Mouse (Mus musculus) liver, embryonic 12.5 days (tissue): ENCODE results near the gene Ubqln4. TPM values are rescaled to one million over a fixed set of nuclear protein-coding genes. Genes with fewer than 3 reads are reported as not detected.
"Not testable (repeated sequence)": the region's sequence is repeated elsewhere in the genome, so short reads cannot be mapped to it uniquely, and the experiment has no call there.

Experiments used
- ATAC-seq: fragments of 200-750 bp; cut with Nextera tagmentation; 2 replicates; pipeline ENCODE4 v1.8.0; 2017; ENCODE audit warnings: moderate number of reproducible peaks, mild to moderate bottlenecking, moderate library complexity
- H3K27ac ChIP-seq: fragments of 300-500 bp; sonication (generic); 2 replicates; pipeline ENCODE4 v1.5.1; 2016; ENCODE audit warnings: mild to moderate bottlenecking
- H3K27me3 ChIP-seq: fragments of 300-500 bp; sonication (generic); replicated peaks from 2 replicates; pipeline ENCODE4 v1.6.1; 2016; ENCODE audit warnings: mild to moderate bottlenecking, moderate library complexity
- H3K36me3 ChIP-seq: fragments of 300-500 bp; sonication (generic); 2 replicates; pipeline ENCODE4 v1.6.1; 2016; ENCODE audit warnings: mild to moderate bottlenecking, moderate library complexity
- H3K4me1 ChIP-seq: fragments of 300-500 bp; sonication (generic); 2 replicates; pipeline ENCODE4 v1.6.1; 2016
- H3K4me2 ChIP-seq: fragments of 300-500 bp; sonication (generic); 2 replicates; pipeline ENCODE4 v1.6.1; 2016; ENCODE audit warnings: mild to moderate bottlenecking, moderate library complexity
- H3K4me3 ChIP-seq: fragments of 300-500 bp; sonication (generic); 2 replicates; pipeline ENCODE4 v1.5.1; 2016; ENCODE audit warnings: mild to moderate bottlenecking, moderate library complexity
- H3K9ac ChIP-seq: fragments of 300-500 bp; sonication (generic); 2 replicates; pipeline ENCODE4 v1.6.1; 2016; ENCODE audit warnings: mild to moderate bottlenecking, moderate library complexity
- H3K9me3 ChIP-seq: fragments of 300-500 bp; sonication (generic); replicated peaks from 2 replicates; pipeline ENCODE4 v1.6.1; 2016; ENCODE audit warnings: mild to moderate bottlenecking, moderate library complexity
- WGBS: fragments of 180-500 bp; shearing (Covaris S2); methylation state at CpG from one replicate; pipeline ENCODE4 v1.1.7; 2016; ENCODE audit not compliant: insufficient replicate concordance; 5-methylcytosine and 5-hydroxymethylcytosine counted together
- polyA plus RNA-seq: library from polyadenylated mRNA; unstranded; fragments of >200 nt; fragmentation: Nextera tagmentation; extraction: Ambion mirVana; gene quantifications from 2 replicates; pipeline ENCODE4 v1.2.1, GENCODE M21; 2016

Ubqln4 gene
- polyA plus RNA-seq, 1 experiment from 2014 or later, result 37.9 TPM

GRCm38 (mm10) chr3:88573810-88574209 is 20.3 kb downstream of the Ubqln4 start:
- peaks cover 6% of the 10 kb centered on the region for H3K27me3 ChIP-seq
- WGBS, result 69% methylated on average over 2 of the region's 2 CpGs
- no peaks in the 10 kb centered on the region for H3K9me3 ChIP-seq
- H3K27ac ChIP-seq, result no peak overlapping the region
- H3K9ac ChIP-seq, result no peak overlapping the region
- no peak overlapping the region for H3K4me2 ChIP-seq
- ATAC-seq, result no peak
- H3K4me1 ChIP-seq, result peaks cover 5% of the 10 kb centered on the region
- H3K4me3 ChIP-seq, result no peak overlapping the region
- peaks cover 17% of the 10 kb centered on the region for H3K36me3 ChIP-seq

DNA sequence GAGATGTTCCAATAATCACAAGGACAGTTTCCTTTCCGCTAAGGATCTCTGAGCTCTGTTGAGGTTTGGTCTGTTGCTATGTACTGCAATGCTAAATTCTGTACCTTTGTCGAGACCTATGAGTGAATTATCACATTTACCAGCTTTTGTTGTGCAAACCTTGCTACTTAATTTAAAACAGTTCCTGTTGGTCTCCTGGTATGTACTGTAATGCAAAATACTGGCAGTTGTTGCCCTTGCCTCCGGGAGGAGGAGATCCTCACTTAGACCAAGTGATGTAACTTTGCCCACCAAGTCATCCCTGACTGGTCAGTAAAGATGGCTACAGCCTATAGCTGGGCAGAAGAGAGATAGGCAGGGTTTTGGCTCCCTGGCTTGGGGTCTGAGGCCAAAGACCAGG is 22.0 kb downstream of the Ubqln4 start, which contains the start of gene Ssr2:
Ssr2 (plus strand) TSS at position 337 of the 400 bp plus-strand sequence.
- no peak within 1 kb of the TSS for H3K4me3 ChIP-seq
- H3K27ac ChIP-seq, result no peak within 1 kb of the TSS
- no peak within 1 kb of the TSS for H3K4me2 ChIP-seq
- no peaks in the 10 kb centered on the region; the same call in 1 of the 2 replicates for H3K36me3 ChIP-seq
- H3K4me1 ChIP-seq, result peaks cover 15% of the 10 kb centered on the region
- WGBS, result 82% methylated on average over 3 of the region's 3 CpGs
- no peak within 1 kb of the TSS for H3K9ac ChIP-seq
- peaks cover 6% of the 10 kb centered on the region for H3K27me3 ChIP-seq
- no peaks in the 10 kb centered on the region for H3K9me3 ChIP-seq
- no peak for ATAC-seq

DNA sequence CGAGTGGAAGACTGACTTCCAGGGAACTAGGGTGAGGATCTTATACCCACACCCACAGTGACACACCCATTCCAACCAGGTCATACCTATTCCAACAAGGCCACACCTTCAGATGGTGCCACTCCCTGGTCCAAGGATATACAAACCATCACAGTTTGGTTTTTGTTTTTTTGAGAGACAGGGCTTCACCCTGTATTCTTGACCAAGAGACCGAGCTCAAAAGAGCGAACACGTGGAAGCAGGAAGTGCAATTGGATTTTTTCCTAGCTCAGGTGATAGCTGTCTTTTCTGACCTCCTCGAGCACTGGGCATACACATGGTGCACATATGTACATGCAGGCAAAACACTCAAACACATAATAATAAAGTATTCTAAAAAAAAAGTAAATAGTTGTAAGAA is 24.3 kb downstream of the Ubqln4 start:
- not testable (repeated sequence) for H3K4me3 ChIP-seq, H3K27me3 ChIP-seq, H3K27ac ChIP-seq, ATAC-seq, H3K9me3 ChIP-seq, H3K4me2 ChIP-seq, H3K9ac ChIP-seq
- WGBS, result 71% methylated on average over 5 of the region's 5 CpGs
- peaks cover 22% of the 10 kb centered on the region for H3K4me1 ChIP-seq
- peaks cover 22% of the 10 kb centered on the region for H3K36me3 ChIP-seq

GRCm38 (mm10) chr3:88578498-88579424 is 25.2 kb downstream of the Ubqln4 start:
- H3K27ac ChIP-seq, result no peak overlapping the region; the same call in 1 of the 2 replicates
- ATAC-seq, result no peak

DNA sequence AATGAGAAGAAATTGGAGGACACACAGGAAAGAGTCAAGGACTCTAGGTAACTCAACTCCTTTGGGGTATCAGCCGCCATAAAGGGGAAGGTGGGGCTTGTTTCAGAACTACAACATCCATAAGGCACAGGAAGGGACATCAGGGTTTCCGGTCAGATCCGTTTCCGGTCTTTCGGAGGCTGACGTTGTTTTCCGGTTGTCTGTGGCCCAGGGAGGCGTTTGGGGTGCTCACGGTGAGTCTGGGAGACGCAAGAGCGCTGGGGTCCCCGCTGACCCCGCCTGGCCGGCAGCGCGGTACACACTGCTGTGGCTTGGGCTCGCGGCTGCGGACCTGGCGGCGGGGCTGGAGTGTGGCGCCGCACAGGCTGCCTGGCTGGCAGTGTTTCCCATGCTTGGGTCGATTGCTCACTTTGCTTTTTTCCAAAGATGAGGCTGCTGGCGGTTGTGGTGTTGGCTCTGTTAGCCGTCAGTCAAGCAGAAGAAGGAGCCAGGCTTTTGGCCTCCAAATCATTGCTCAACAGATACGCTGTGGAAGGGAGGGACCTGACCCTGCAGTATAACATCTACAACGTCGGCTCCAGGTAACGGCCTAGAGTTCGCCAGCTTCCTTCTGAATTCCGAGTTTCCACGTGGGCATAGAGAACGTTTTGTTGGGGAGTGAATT is 26.0 kb downstream of the Ubqln4 start:
- under 1% methylated on average over 34 of the region's 34 CpGs for WGBS
- Histone ChIP-seq H3K36me3 (peaks cover 39% of the 10 kb centered on the region), H3K27ac (peak overlapping the region; percentile 80), H3K4me3 (peak overlapping the region; percentile 88), H3K9ac (peak overlapping the region; percentile 92), H3K4me2 (peak overlapping the region; percentile 81), H3K27me3 (peaks cover 6% of the 10 kb centered on the region), H3K9me3 (no peaks in the 10 kb centered on the region), H3K4me1 (peaks cover 22% of the 10 kb centered on the region)
- peak; percentile 89 for ATAC-seq

More at GRCm38 (mm10) chr3:88578498-88579424, 25.2 kb downstream of the Ubqln4 start:
- H3K4me3 ChIP-seq, result peak overlapping the region; percentile 88
- peaks cover 6% of the 10 kb centered on the region for H3K27me3 ChIP-seq
- WGBS, result 37% methylated on average over 8 of the region's 8 CpGs
- H3K4me2 ChIP-seq, result peak overlapping the region; percentile 81
- H3K9ac ChIP-seq, result peak overlapping the region; percentile 92; the same call in 1 of the 2 replicates
- H3K4me1 ChIP-seq, result peaks cover 22% of the 10 kb centered on the region
- no peaks in the 10 kb centered on the region for H3K9me3 ChIP-seq
- peaks cover 31% of the 10 kb centered on the region for H3K36me3 ChIP-seq

DNA sequence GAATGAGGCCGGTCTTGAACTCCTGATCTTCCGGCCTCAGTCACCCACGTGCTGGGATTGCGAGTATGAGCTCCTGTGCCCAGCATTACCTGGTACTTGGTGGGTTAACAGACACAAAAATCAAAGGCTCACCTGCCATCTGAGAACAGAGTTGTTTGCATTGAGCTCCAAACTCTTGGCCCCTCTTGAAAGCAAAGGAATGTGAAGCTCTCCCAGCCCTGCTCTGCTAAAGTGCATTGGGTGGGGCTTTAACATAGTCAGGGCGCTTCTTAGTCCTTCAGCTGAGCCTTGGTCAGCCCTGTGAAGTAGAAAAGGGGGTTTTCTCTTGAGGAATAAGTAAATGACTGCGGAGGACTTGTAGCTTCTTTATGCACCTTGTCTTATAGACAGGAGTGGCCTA is 32.2 kb downstream of the Ubqln4 start:
- H3K9me3 ChIP-seq, result no peaks in the 10 kb centered on the region
- peaks cover 77% of the 10 kb centered on the region for H3K36me3 ChIP-seq
- WGBS, result 90% methylated on average over 6 of the region's 6 CpGs
- H3K27me3 ChIP-seq, result no peaks in the 10 kb centered on the region
- ATAC-seq, result no peak
- peaks cover 5% of the 10 kb centered on the region for H3K4me1 ChIP-seq
- no peak overlapping the region for H3K9ac ChIP-seq
- no peak overlapping the region for H3K4me2 ChIP-seq
- no peak overlapping the region for H3K27ac ChIP-seq
- no peak overlapping the region for H3K4me3 ChIP-seq

DNA sequence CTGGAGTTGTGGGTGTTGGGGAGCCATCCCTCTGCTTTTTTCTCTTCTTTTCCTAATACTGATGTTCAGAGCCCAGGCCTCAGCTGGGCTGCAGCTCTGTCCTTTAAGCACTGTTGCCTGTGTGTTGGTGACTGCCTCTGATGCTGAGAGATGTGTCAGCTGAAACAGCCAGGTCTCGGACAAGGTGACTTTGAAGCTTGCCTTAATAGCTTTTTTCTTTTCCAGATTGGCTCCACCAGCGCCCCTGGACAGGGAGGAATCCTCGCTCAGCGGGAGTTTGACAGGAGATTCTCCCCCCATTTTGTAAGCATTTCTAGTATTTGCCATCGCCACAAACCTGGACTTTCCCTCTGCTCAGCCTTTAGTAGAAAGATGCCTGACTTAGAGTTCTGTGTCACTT is 33.1 kb downstream of the Ubqln4 start:
- H3K4me2 ChIP-seq, result no peak overlapping the region
- H3K9ac ChIP-seq, result no peak overlapping the region
- no peak for ATAC-seq
- H3K4me1 ChIP-seq, result peaks cover 2% of the 10 kb centered on the region; the same call in 1 of the 2 replicates
- H3K36me3 ChIP-seq, result peaks cover 68% of the 10 kb centered on the region
- H3K27me3 ChIP-seq, result no peaks in the 10 kb centered on the region
- H3K4me3 ChIP-seq, result no peak overlapping the region
- 86% methylated on average over 5 of the region's 5 CpGs for WGBS
- no peak overlapping the region for H3K27ac ChIP-seq
- H3K9me3 ChIP-seq, result no peaks in the 10 kb centered on the region

GRCm38 (mm10) chr3:88590246-88590645 is 36.7 kb downstream of the Ubqln4 start:
- no peak overlapping the region for H3K4me3 ChIP-seq
- H3K4me1 ChIP-seq, result peaks cover 27% of the 10 kb centered on the region
- no peak overlapping the region for H3K4me2 ChIP-seq
- no peaks in the 10 kb centered on the region for H3K9me3 ChIP-seq
- H3K9ac ChIP-seq, result no peak overlapping the region
- no peaks in the 10 kb centered on the region for H3K27me3 ChIP-seq
- peaks cover 37% of the 10 kb centered on the region for H3K36me3 ChIP-seq
- 42% methylated on average over 5 of the region's 5 CpGs for WGBS
- H3K27ac ChIP-seq, result no peak overlapping the region
- no peak for ATAC-seq

DNA sequence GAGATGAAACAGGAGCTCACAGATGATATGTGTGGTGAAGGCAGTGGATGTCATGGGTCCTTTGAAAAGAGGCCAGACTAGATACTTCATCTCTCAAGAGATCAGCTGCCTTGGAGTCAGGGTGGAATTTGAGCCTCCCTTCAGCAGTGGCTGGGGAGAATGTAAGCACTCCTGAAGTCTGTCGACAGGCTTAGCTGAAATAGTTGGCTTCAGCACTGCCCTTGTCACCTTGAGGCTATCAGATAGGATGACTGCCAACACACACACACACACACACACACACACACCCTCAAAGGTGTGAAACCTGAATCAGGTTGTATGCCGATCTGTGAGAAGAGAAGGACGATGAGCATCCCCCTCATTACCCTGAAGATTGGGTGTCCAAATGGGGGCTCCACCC is 37.5 kb downstream of the Ubqln4 start:
- no peak overlapping the region for H3K27ac ChIP-seq
- H3K4me2 ChIP-seq, result no peak overlapping the region
- peaks cover 29% of the 10 kb centered on the region for H3K36me3 ChIP-seq
- H3K4me3 ChIP-seq, result no peak overlapping the region
- H3K27me3 ChIP-seq, result no peaks in the 10 kb centered on the region
- no peak overlapping the region for H3K9ac ChIP-seq
- no peak for ATAC-seq
- H3K4me1 ChIP-seq, result peaks cover 27% of the 10 kb centered on the region
- WGBS, result 65% methylated on average over 3 of the region's 3 CpGs
- H3K9me3 ChIP-seq, result no peaks in the 10 kb centered on the region

DNA sequence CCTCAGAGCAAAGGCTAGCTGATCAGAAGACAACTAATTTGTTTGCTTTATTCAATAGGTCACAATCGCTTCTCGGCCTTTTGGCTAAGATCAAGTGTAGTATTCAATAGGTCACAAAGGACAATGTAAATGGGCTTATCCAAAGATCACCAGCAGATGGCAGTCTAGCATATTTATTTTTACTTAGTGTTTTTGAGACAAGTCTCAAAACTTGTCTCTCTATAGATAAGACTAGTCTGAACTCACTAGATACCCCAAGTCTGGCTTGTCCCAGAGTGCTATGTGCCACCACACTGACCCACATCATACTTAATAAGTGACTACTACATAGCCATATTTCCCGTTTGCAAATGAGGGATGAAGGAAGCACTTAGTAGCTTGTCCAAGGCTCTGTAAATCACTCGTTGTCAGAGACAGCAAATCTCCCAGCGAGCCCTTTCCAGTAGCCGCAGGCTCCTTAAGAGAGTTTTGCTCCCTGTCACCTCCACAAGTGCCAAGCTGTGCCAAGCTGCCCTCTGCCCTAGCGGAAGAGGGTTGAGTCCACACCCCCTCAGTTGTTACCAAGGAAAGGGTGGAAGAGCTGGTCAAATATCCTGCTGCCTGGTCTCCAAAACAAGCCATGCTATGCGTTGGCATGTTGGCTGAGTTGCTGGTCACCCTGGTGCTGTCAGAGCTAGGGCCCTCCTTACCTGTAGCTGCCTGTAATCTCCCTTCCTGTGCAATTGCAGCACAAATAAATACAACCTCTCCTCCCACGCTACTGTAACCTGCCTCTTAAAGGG is 38.6 kb downstream of the Ubqln4 start:
- ATAC-seq, result peak; percentile 60; the same call in 1 of the 2 replicates

DNA sequence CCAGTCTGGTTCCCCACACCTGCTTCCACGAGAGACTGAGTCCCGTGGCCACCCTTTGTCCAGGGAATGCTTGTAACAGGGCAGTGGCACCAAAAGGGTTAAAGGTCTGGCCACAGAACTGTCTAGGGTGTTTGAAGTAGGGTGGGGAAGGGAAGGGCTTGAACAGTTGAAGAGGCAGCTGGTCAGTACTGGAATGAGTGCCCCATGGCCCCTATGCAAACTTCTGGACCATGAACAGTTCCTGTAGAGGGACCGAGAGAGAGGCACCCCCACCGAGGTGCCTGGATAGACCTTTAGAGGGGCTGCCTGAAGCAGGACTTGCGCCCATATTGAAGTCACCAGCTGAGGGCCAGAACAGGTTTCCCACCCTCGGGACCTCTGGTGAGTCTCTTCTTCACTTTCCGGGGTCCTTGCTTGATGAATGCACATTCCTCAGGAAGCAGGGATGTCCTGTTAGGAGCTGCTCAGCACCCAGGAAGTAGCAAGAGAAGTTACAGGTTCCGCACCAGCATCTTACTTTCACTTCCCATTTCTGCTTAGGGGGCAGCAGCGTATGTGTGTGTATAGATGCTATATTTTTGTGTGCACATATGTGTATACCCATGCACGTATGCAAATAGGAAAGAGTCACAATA is 39.5 kb downstream of the Ubqln4 start:
- Histone ChIP-seq H3K27ac (0 out of 2 replicates have a peak overlapping the region, but pooled peaks have one; percentile 21), H3K4me2 (peak overlapping the region; percentile 41), H3K36me3 (peaks cover 8% of the 10 kb centered on the region), H3K4me3 (no peak overlapping the region), H3K9me3 (no peaks in the 10 kb centered on the region), H3K9ac (no peak overlapping the region), H3K27me3 (no peaks in the 10 kb centered on the region), H3K4me1 (peaks cover 27% of the 10 kb centered on the region)
- WGBS, result 39% methylated on average over 10 of the region's 10 CpGs
- no peak; the same call in 1 of the 2 replicates for ATAC-seq

More for the DNA sequence above, 38.6 kb downstream of the Ubqln4 start:
- no peak overlapping the region for H3K9ac ChIP-seq
- no peaks in the 10 kb centered on the region for H3K27me3 ChIP-seq
- no peaks in the 10 kb centered on the region for H3K9me3 ChIP-seq
- 35% methylated on average over 9 of the region's 9 CpGs for WGBS
- peaks cover 18% of the 10 kb centered on the region for H3K36me3 ChIP-seq
- H3K4me2 ChIP-seq, result peak overlapping the region; percentile 41
- H3K4me1 ChIP-seq, result peaks cover 27% of the 10 kb centered on the region
- H3K27ac ChIP-seq, result 0 out of 2 replicates have a peak overlapping the region, but pooled peaks have one; percentile 21
- H3K4me3 ChIP-seq, result no peak overlapping the region
